Mouse (Mus musculus) kidney, adult 2 months (tissue): ENCODE measurements around the gene Tmem220. TPM values are rescaled to one million over a fixed set of nuclear protein-coding genes. Genes with fewer than 3 reads are reported as not detected.

ENCODE experiments used
- DNase-seq: peaks from one replicate; pipeline ENCODE4 v3.0.0; 2021
- H3K27ac ChIP-seq: fragments of 200-500 bp; 2 replicates; pipeline ENCODE4 v1.5.1; 2012; ENCODE audit warnings: low read depth, low read length, control low read depth, inconsistent platforms; ENCODE audit not compliant: insufficient read depth
- H3K27me3 ChIP-seq: fragments of 200-500 bp; replicated peaks from 2 replicates; pipeline ENCODE4 v1.6.1; 2012; ENCODE audit warnings: mild to moderate bottlenecking, moderate library complexity, low read length, inconsistent platforms; ENCODE audit not compliant: control insufficient read depth, insufficient read depth
- H3K36me3 ChIP-seq: fragments of 200-500 bp; 2 replicates; pipeline ENCODE4 v1.6.1; 2012; ENCODE audit warnings: mild to moderate bottlenecking, moderate library complexity, low read length, inconsistent platforms; ENCODE audit not compliant: control insufficient read depth, insufficient read depth
- H3K4me1 ChIP-seq: fragments of 200-500 bp; 2 replicates; pipeline ENCODE4 v1.6.1; 2011; ENCODE audit warnings: low read length; ENCODE audit not compliant: control insufficient read depth, insufficient read depth
- H3K4me3 ChIP-seq: fragments of 200-500 bp; 2 replicates; pipeline ENCODE4 v1.5.1; 2011; ENCODE audit warnings: mild to moderate bottlenecking, low read depth, low read length, control low read depth; ENCODE audit not compliant: insufficient read depth
- CTCF ChIP-seq: fragments of 200-500 bp; conservative IDR thresholded peaks from 2 replicates; pipeline ENCODE4 v1.5.1; 2011; ENCODE audit warnings: low read depth, mild to moderate bottlenecking, control low read depth, low read length, moderate library complexity, mixed read lengths; ENCODE audit not compliant: insufficient read depth, insufficient read length
- POLR2A ChIP-seq: fragments of 200-500 bp; IDR thresholded peaks from one replicate; pipeline ENCODE4 v1.6.1; 2011; ENCODE audit warnings: low read depth, low read length, control low read depth
- WGBS: fragments of 180-500 bp; shearing (Covaris S2); methylation state at CpG from one replicate; pipeline ENCODE4 v1.1.7; 2018; 5-methylcytosine and 5-hydroxymethylcytosine counted together
- polyA plus RNA-seq: library from polyadenylated mRNA; depleted of rRNA; stranded (reverse); fragments of >200 nt; gene quantifications from 2 replicates; pipeline ENCODE4 v1.2.3, GENCODE M21; 2012

Tmem220 gene
- polyA plus RNA-seq, 1 experiment = 7.5 TPM

GRCm38 (mm10) chr11:67072615-67073130 lies 47.7 kb downstream of the Tmem220 start:
- no peak for DNase-seq
- H3K27ac ChIP-seq = no peak overlapping the region
- no peak overlapping the region for H3K4me3 ChIP-seq
- 58% methylated on average over 15 of the region's 15 CpGs for WGBS
- TF ChIP-seq POLR2A = no peak
- no peak for TF ChIP-seq CTCF
- H3K36me3 ChIP-seq = no peaks in the 10 kb centered on the region
- no peaks in the 10 kb centered on the region for H3K27me3 ChIP-seq
- H3K4me1 ChIP-seq = no peaks in the 10 kb centered on the region

GRCm38 (mm10) chr11:67075036-67075435 lies 50.1 kb downstream of the Tmem220 start:
- no peak for TF ChIP-seq CTCF
- TF ChIP-seq POLR2A = no peak
- Histone ChIP-seq H3K36me3 (no peaks in the 10 kb centered on the region), H3K27me3 (no peaks in the 10 kb centered on the region), H3K27ac (no peak overlapping the region), H3K4me1 (no peaks in the 10 kb centered on the region), H3K4me3 (no peak overlapping the region)
- WGBS = 49% methylated on average over 3 of the region's 3 CpGs
- no peak for DNase-seq

GRCm38 (mm10) chr11:67076781-67077180 lies 51.8 kb downstream of the Tmem220 start:
- DNase-seq = no peak
- TF ChIP-seq POLR2A = no peak
- no peak for TF ChIP-seq CTCF
- no peak overlapping the region for H3K27ac ChIP-seq
- H3K4me1 ChIP-seq = no peaks in the 10 kb centered on the region
- WGBS = 85% methylated on average over 5 of the region's 5 CpGs
- H3K4me3 ChIP-seq = no peak overlapping the region
- no peaks in the 10 kb centered on the region for H3K36me3 ChIP-seq
- no peaks in the 10 kb centered on the region for H3K27me3 ChIP-seq

GRCm38 (mm10) chr11:67077435-67077834 lies 52.5 kb downstream of the Tmem220 start:
- Histone ChIP-seq H3K4me1 (no peaks in the 10 kb centered on the region), H3K27ac (no peak overlapping the region), H3K27me3 (no peaks in the 10 kb centered on the region), H3K36me3 (no peaks in the 10 kb centered on the region), H3K4me3 (no peak overlapping the region)
- DNase-seq = no peak
- no peak for TF ChIP-seq POLR2A
- no peak for TF ChIP-seq CTCF
- WGBS = 55% methylated on average over 3 of the region's 3 CpGs

GRCm38 (mm10) chr11:67078000-67078399 lies 53.0 kb downstream of the Tmem220 start, which contains the start of gene Myh3:
Myh3 (plus strand) TSS chr11:67078300.
- Histone ChIP-seq H3K4me1 (no peaks in the 10 kb centered on the region), H3K36me3 (no peaks in the 10 kb centered on the region), H3K27ac (no peak within 1 kb of the TSS), H3K4me3 (no peak within 1 kb of the TSS), H3K27me3 (no peaks in the 10 kb centered on the region)
- no peak for DNase-seq
- no peak for TF ChIP-seq CTCF
- no peak for TF ChIP-seq POLR2A
- WGBS = 80% methylated on average over 5 of the region's 5 CpGs

GRCm38 (mm10) chr11:67078888-67079287 lies 53.9 kb downstream of the Tmem220 start:
- TF ChIP-seq CTCF = no peak
- Histone ChIP-seq H3K4me3 (no peak overlapping the region), H3K36me3 (no peaks in the 10 kb centered on the region), H3K4me1 (no peaks in the 10 kb centered on the region), H3K27me3 (no peaks in the 10 kb centered on the region), H3K27ac (no peak overlapping the region)
- WGBS = 91% methylated on average over 6 of the region's 6 CpGs
- DNase-seq = no peak

- Histone ChIP-seq H3K4me1 (no peaks in the 10 kb centered on the region), H3K27me3 (no peaks in the 10 kb centered on the region), H3K36me3 (no peaks in the 10 kb centered on the region), H3K27ac (no peak overlapping the region), H3K4me3 (no peak overlapping the region)
- 77% methylated on average over 11 of the region's 11 CpGs for WGBS
- DNase-seq = no peak
- no peak for TF ChIP-seq POLR2A
- TF ChIP-seq CTCF = no peak
Observed at GRCm38 (mm10) chr11:67079740-67080139, 54.8 kb downstream of the Tmem220 start.
